Mouse (Mus musculus) ES-Bruce4 (cell line): ENCODE data around the gene Fam149a.

ENCODE experiments used
- CTCF ChIP-seq: IDR thresholded peaks from one replicate; pipeline ENCODE4 v1.8.1; 2011; ENCODE audit warnings: low read depth, low read length
- EP300 ChIP-seq: IDR thresholded peaks from 2 replicates; pipeline ENCODE4 v1.6.1; 2011; ENCODE audit warnings: low read depth, low read length; ENCODE audit not compliant: insufficient read depth
- POLR2A ChIP-seq: IDR thresholded peaks from one replicate; pipeline ENCODE4 v1.8.1; 2011; ENCODE audit warnings: low read length; ENCODE audit not compliant: insufficient read depth

GRCm38 (mm10) chr8:45381075-45381962 lies 772 bp downstream of the Fam149a start:
- no peak for TF ChIP-seq POLR2A
- TF ChIP-seq CTCF = no peak
- TF ChIP-seq EP300 = no peak
